Mouse (Mus musculus) 416B (cell line): ENCODE data around the gene Serpina1f.
"Not testable (repeated sequence)": the region's sequence is repeated elsewhere in the genome, so short reads cannot be mapped to it uniquely, and the experiment has no call there.

ENCODE experiments used
- DNase-seq: peaks from one replicate; pipeline ENCODE4 v3.0.0; 2011; ENCODE audit warnings: low read depth

Serpina1f gene

DNA sequence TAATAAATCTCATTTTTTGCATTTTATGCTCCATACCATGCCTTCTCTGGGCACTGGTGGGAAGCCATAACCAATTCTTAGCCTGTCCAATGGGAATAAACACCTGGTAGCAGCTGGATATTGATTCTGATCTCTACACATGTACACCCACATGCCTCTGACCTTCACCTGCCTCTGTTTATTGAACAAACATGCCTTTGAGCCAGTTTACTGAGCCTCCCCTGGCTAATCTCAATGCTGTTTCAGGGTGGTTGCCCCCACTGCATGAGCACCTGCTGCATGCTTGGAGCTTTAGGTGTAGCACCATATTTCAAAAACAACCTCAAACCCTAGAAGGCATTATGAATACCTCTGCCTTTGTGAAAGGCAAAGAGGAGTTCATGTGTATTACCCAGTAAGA is 33.3 kb downstream of the Serpina1f start:
- not testable (repeated sequence) for DNase-seq

DNA sequence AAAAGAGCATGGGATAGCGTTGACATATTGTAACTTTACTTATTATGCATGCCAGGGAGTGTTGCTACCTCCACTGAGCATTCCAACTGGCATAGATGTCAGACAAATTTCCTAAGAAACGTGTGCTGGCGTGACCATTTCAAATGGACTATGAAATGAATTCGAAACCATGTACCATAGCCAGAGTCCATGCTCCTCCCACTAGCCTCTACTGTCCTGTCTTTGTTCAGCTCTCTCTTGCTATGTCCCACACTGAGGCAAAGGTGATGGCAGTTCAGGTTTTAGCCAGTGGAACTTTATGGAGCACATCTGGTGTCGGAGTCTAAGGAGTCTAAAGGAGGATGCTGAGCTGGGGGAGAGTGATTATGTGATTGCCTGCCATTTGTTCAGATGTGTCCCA is 35.3 kb downstream of the Serpina1f start:
- DNase-seq = no peak

DNA sequence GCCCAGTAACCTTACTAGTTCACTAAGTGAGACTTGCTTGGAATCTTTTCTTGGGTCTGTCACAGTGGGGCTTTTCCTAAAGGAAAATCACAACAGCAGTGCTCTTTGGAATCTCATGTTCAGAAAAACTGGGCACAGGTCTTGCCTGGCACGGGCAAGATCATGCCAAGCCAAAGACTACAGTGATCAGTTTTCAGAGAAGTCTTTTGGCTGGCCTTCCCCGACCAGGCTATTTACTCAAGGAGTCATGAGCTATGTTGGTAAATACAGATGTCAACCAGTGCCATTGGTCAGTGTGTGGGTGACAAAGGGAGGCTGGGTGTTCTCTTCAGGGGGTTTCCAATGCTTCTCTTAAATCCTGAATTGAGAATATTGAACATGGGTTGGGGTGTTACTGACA is 36.2 kb downstream of the Serpina1f start:
- no peak for DNase-seq

DNA sequence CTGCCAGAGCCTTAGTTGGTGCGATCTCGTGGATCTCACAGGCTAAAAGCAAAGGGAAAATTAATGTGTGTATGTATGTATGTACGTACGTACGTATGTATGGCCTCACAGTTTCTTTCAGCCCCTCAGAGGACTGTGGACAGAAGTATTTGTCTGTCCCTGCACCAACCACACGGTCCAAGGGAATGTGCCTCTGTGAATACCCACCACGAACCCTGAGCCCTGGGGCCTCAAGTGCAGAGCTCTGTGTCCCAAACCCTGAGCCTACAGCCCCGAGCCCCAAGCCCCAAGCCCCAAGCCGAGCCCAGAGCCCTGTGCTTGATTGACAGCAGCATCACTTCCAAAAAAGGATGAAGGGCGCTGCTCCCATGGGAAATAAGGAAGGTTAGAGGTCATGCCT is 37.3 kb downstream of the Serpina1f start:
- DNase-seq = no peak

DNA sequence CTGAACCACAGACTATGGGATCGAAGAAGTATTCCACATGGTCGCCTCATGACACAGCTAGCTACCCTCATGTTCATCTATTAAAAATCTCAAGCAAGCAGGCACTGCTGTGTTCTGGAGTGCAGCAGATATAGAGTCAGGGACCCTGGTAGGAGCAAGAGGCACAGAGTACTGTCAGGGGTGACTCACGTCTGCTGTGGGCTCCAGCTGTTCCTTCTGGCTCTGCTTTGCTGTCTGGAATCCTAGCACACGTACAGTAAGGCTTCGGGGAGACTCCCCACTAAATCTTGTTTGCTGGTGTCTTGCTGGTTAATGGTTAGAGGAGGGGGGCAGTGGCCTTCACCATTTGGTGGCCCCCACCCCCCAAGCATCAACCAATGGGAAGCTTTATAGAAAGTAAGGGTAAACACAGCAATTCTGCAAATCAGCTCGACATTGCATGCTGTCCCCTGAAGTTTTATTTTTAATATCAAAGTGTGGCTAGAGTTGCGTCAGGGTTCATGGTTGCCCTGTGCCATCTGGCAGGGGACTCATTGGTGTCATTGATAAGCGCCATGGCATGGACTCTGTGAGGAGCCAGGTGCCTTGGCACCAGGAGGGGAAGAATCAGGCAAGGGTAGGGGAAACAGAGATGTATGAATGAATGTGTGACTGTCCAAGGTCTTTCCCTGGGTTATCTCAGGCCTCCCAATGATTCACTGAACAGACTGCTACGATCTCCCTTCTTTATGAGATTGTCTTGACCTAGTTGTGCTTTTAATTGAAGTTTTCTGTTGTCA is 38.3 kb downstream of the Serpina1f start, which contains the start of gene Serpina6:
Gene Serpina6 (minus strand): TSS at position 365 of the 779 bp plus-strand sequence.
- DNase-seq = no peak

DNA sequence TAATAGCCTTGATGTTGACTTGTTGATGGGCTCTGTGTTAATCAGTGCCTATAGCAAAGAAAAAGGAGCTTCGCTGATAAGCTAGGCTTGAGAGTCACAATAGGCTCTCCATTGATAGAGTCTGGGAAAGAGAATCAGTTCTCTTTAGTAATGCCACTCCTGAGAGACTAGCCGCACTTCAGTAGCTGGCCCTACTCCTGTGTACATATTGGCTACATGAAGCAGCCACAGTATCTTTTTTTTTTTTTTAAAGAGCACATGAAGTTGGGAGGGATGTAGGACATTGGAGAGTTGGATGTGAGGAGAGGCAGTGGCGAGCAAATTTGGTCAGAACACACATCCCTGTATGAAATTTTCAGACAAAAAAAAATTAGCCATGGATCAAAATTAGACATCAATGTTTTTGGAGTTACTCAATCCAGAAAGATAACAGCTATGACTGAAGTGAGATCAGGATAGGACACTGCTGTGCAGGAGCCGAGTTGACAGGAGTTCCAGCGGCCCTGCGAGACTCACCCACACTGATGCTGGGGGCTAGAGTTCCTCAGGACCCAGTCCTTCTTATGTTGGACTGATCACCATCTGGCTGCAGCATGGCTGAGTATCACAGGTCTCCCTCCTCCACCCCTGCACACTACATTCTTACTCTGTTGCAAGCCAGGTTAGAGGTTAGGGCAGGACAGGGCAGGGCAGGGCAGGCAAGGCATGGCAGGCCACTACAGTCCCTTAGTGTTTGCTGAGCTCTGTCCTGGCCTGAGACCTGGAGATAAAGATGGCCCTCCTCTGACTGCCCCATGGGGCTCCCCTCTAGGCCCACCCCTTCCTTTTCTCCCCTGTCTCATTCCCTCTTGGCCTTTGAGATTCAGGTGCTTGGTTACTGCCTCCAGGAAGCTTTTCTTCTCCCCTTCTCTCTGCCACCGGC is 39.9 kb downstream of the Serpina1f start:
- no peak for DNase-seq

DNA sequence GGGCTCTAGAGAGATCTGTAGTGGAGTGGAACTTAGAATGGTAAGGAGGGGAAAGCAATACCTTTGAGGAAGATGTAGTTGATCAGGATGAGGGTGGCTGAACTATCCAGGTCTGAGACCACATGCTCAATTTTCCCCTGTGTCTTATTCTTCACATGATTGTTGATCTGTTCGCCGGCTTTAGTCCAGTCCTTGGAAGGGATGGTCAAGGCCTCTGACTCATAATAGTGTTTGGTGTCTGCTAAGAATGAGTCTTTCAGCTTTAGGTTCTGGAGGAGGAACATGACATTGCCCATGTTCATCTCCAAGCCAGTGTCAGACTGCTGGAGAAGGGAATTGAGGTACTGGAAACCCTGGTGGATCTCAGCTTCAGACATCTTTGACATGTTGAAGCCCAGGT is 41.5 kb downstream of the Serpina1f start:
- DNase-seq = no peak

DNA sequence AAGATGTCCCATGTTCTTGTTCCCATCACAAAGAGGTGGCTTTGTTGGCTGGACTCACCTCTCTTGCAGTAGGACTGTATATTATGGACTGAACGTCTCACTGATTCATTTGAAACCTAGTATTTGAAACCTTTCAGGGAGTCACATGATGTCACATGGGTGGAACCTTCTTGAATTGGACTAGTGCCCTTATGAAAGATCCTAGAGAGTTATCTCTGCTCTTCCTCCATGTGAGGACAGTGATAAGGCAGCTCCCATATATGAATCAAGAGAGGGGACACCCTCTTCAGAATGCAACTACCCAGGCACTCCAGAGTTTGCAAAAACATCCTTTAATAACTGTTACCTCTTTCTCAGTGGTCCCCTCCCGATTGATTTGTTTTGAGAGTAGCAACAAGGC is 49.0 kb downstream of the Serpina1f start:
- DNase-seq = no peak

DNA sequence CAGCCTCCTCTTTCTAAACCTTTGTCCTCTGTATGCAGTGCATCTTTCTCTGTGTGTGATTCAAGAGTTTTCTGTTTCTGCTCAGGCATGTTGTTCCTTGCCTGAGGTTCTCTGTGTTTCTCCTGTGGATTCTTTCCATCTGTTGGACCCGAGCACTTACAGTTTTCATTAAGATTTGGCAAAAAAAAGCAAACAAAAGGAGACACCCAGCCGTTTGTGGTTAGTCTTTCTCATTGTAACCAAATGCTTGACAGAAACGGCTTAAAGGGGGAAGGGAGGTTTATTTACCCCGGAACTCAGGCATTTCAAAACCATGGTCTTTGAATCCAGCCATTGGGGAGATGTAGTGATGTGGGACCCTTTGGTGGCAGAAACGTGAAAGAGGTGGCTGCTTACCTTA is 50.7 kb downstream of the Serpina1f start:
- no peak for DNase-seq

DNA sequence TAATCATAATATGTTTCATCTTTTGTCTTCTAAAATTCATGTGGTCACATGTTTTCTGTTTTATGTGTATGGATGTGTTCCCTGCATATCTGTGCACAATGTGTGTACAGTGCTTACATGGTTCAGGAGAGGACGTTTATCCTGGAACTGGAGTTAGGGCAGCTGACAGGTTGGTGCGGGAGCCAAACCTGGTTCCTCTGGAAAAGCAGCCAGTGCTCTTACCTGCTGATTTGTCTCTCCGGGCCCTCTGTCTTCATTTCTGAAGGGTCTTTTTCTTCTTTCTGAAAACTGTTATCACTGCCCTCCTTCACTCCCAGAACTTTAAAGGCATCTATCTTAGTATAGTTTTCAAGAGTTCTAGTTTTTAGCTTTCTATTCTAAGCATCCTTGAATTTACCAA is 51.5 kb downstream of the Serpina1f start:
- DNase-seq = no peak

DNA sequence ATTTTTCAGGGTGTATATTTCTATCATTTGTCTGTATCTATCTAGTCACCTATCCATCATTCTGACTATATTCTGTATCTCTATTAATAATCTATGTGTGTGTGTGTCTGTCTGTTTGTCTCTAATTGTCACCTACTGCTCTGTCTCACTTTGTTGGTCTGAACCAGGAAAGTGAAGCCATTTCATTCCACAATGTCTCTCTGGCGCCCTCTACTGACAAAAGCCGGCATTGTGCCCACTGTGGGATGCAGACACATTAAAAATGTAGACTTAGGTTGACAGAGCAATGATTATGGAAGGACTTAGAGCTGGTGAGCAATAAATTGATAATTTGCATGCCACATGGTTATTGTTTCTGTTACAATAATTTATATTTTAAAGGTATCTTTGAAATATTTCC is 52.0 kb downstream of the Serpina1f start:
- peak; percentile 48 for DNase-seq
